Mouse (Mus musculus) liver, embryonic 11.5 days (tissue): ENCODE measurements around the gene Vmn2r26. TPM values are rescaled to one million over a fixed set of nuclear protein-coding genes. Genes with fewer than 3 reads are reported as not detected.
"Not testable (repeated sequence)": the region's sequence is repeated elsewhere in the genome, so short reads cannot be mapped to it uniquely, and the experiment has no call there.

ENCODE experiments used
- ATAC-seq: fragments of 200-750 bp; cut with Nextera tagmentation; replicated peaks from 2 replicates; pipeline ENCODE4 v1.8.0; 2017; ENCODE audit warnings: moderate number of reproducible peaks, mild to moderate bottlenecking, moderate TSS enrichment, moderate library complexity; ENCODE audit not compliant: low FRiP score
- DNase-seq: peaks from one replicate; pipeline ENCODE4 v3.0.0-alpha.2; 2017; ENCODE audit warnings: low spot score
- H3K27ac ChIP-seq: fragments of 300-500 bp; sonication (generic); 2 replicates; pipeline ENCODE4 v1.5.1; 2014; ENCODE audit warnings: mild to moderate bottlenecking, low read depth, low read length, control low read depth
- H3K27me3 ChIP-seq: fragments of 300-500 bp; sonication (generic); replicated peaks from 2 replicates; pipeline ENCODE4 v1.6.1; 2014; ENCODE audit warnings: low read length, mixed read lengths; ENCODE audit not compliant: control insufficient read depth, insufficient read depth
- H3K36me3 ChIP-seq: fragments of 300-500 bp; sonication (generic); 2 replicates; pipeline ENCODE4 v1.6.1; 2014; ENCODE audit warnings: mild to moderate bottlenecking, low read length, moderate library complexity, mixed read lengths; ENCODE audit not compliant: control insufficient read depth, insufficient read depth
- H3K4me1 ChIP-seq: fragments of 300-500 bp; sonication (generic); replicated peaks from 2 replicates; pipeline ENCODE4 v1.6.1; 2014; ENCODE audit warnings: low read length, mixed read lengths; ENCODE audit not compliant: control insufficient read depth, insufficient read depth
- H3K4me2 ChIP-seq: fragments of 300-500 bp; sonication (generic); 2 replicates; pipeline ENCODE4 v1.6.1; 2014; ENCODE audit warnings: mild to moderate bottlenecking, control low read depth, moderate library complexity
- H3K4me3 ChIP-seq: fragments of 300-500 bp; sonication (generic); 2 replicates; pipeline ENCODE4 v1.5.1; 2014; ENCODE audit warnings: low read depth, low read length, control low read depth
- H3K9ac ChIP-seq: fragments of 300-500 bp; sonication (generic); 2 replicates; pipeline ENCODE4 v1.6.1; 2014; ENCODE audit warnings: low read depth, low read length, control low read depth
- H3K9me3 ChIP-seq: fragments of 300-500 bp; sonication (generic); 2 replicates; pipeline ENCODE4 v1.6.1; 2016; ENCODE audit warnings: low read length, inconsistent platforms, mixed read lengths; ENCODE audit not compliant: control insufficient read depth
- WGBS: fragments of 180-500 bp; shearing (Covaris S2); extraction: QIAGEN DNeasy Blood & Tissue Kit; methylation state at CpG from one replicate; pipeline ENCODE4 v1.1.7; 2014; 5-methylcytosine and 5-hydroxymethylcytosine counted together
- polyA plus RNA-seq: library from polyadenylated mRNA; unstranded; fragments of >200 nt; fragmentation: Nextera tagmentation; extraction: Ambion mirVana; gene quantifications from 2 replicates; pipeline ENCODE4 v1.2.1, GENCODE M21; 2014

Gene Vmn2r26
- polyA plus RNA-seq: not detected in 2 replicates

GRCm38 (mm10) chr6:124024268-124024667 is at the start of gene Vmn2r26:
TSS of gene Vmn2r26 (plus strand) at chr6:124024568.
- not testable (repeated sequence) for H3K27ac ChIP-seq, H3K9ac ChIP-seq, H3K4me2 ChIP-seq, H3K4me1 ChIP-seq, H3K4me3 ChIP-seq, DNase-seq, H3K27me3 ChIP-seq, ATAC-seq, H3K9me3 ChIP-seq, H3K36me3 ChIP-seq
- 34% methylated on average over 1 of the region's 1 CpGs for WGBS

- no peaks in the 10 kb centered on the region for H3K9me3 ChIP-seq
- ATAC-seq: no peak
- no peaks in the 10 kb centered on the region for H3K4me1 ChIP-seq
Measured at GRCm38 (mm10) chr6:124020841-124021240, 3.5 kb upstream of the Vmn2r26 start.

GRCm38 (mm10) chr6:124048388-124048787 is 24.0 kb downstream of the Vmn2r26 start:
- Histone ChIP-seq H3K9me3 (no peaks in the 10 kb centered on the region), H3K27ac (no peak overlapping the region), H3K9ac (no peak overlapping the region), H3K4me3 (no peak overlapping the region), H3K36me3 (no peaks in the 10 kb centered on the region), H3K27me3 (no peaks in the 10 kb centered on the region), H3K4me2 (no peak overlapping the region), H3K4me1 (no peaks in the 10 kb centered on the region)
- DNase-seq (no peak), ATAC-seq (no peak)

More at GRCm38 (mm10) chr6:124020841-124021240, 3.5 kb upstream of the Vmn2r26 start:
- Histone ChIP-seq H3K27ac (no peak overlapping the region), H3K4me3 (no peak overlapping the region), H3K9ac (no peak overlapping the region), H3K27me3 (no peaks in the 10 kb centered on the region), H3K36me3 (no peaks in the 10 kb centered on the region), H3K4me2 (no peak overlapping the region)
- DNase-seq: no peak
- WGBS: 18% methylated on average over 1 of the region's 1 CpGs

- not testable (repeated sequence) for H3K9ac ChIP-seq, H3K4me3 ChIP-seq, DNase-seq, H3K9me3 ChIP-seq, H3K4me2 ChIP-seq, H3K27ac ChIP-seq, H3K27me3 ChIP-seq, H3K4me1 ChIP-seq, ATAC-seq, H3K36me3 ChIP-seq
Measured at GRCm38 (mm10) chr6:124053611-124054010, 29.2 kb downstream of the Vmn2r26 start.

GRCm38 (mm10) chr6:124102334-124102733 is 78.0 kb downstream of the Vmn2r26 start:
- no peak overlapping the region for H3K4me2 ChIP-seq
- H3K36me3 ChIP-seq: no peaks in the 10 kb centered on the region
- no peaks in the 10 kb centered on the region for H3K27me3 ChIP-seq
- H3K4me3 ChIP-seq: no peak overlapping the region
- ATAC-seq (no peak), DNase-seq (no peak)
- H3K4me1 ChIP-seq: no peaks in the 10 kb centered on the region
- no peak overlapping the region for H3K27ac ChIP-seq
- no peaks in the 10 kb centered on the region for H3K9me3 ChIP-seq
- 59% methylated on average over 4 of the region's 4 CpGs for WGBS
- H3K9ac ChIP-seq: no peak overlapping the region

Other genes with a start within 250 kb of the Vmn2r26 start
- gene Vmn2r24, start 245.7 kb upstream of the Vmn2r26 start, polyA plus RNA-seq: not detected in 2 replicates
- not detected in 2 replicates for gene Vmn2r25, start 171.1 kb upstream of the Vmn2r26 start, polyA plus RNA-seq
- not detected in 2 replicates for gene Vmn2r27, start 207.3 kb downstream of the Vmn2r26 start, polyA plus RNA-seq